Mouse (Mus musculus) bone marrow, adult 2 months (tissue): Measurements from ENCODE around the gene Slc4a8.
"Not testable (repeated sequence)": the region's sequence is repeated elsewhere in the genome, so short reads cannot be mapped to it uniquely, and the experiment has no call there.

Source experiments
- CTCF ChIP-seq: fragments of 200-500 bp; IDR thresholded peaks from 2 replicates; pipeline ENCODE4 v1.5.1; 2011; ENCODE audit warnings: low read length, control low read depth; ENCODE audit not compliant: control insufficient read depth, insufficient read depth
- POLR2A ChIP-seq: fragments of 200-500 bp; IDR thresholded peaks from 2 replicates; pipeline ENCODE4 v1.6.1; 2011; ENCODE audit warnings: low read depth, mild to moderate bottlenecking, control low read depth, low read length, borderline replicate concordance; ENCODE audit not compliant: control insufficient read depth

DNA sequence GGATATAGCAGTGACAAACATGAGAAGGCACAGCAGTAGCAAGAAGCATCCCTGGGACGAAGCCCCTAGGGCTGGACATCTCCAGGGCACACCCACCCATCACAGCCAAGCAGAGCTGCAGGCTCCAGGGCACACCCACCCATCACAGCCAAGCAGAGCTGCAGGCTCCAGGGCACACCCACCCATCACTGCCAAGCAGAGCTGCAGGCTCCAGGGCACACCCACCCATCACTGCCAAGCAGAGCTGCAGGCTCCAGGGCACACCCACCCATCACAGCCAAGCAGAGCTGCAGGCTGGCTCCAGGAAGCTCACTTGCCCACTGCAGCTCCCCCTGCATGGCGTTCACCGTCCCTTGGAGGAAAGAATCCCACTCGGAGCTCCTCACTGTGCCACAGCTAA is 60.8 kb downstream of the Slc4a8 start:
- not testable (repeated sequence) for TF ChIP-seq POLR2A, CTCF
